Mouse (Mus musculus) cortical plate, adult 2 months (tissue): ENCODE results near the gene Zfp800. TPM values are rescaled to one million over a fixed set of nuclear protein-coding genes. Genes with fewer than 3 reads are reported as not detected.
A peak's percentile ranks its signal among the peaks of the same experiment; 100 is the strongest.

Source experiments
- H3K27ac ChIP-seq: fragments of 200-500 bp; 2 replicates; pipeline ENCODE4 v1.5.1; 2012; ENCODE audit warnings: low read length, control low read depth, inconsistent platforms; ENCODE audit not compliant: insufficient read depth
- H3K4me1 ChIP-seq: fragments of 200-500 bp; 2 replicates; pipeline ENCODE4 v1.6.1; 2011; ENCODE audit warnings: low read length; ENCODE audit not compliant: control insufficient read depth, insufficient read depth
- H3K4me3 ChIP-seq: fragments of 200-500 bp; 2 replicates; pipeline ENCODE4 v1.5.1; 2011; ENCODE audit warnings: mild to moderate bottlenecking, low read length, control low read depth; ENCODE audit not compliant: insufficient read depth
- CTCF ChIP-seq: fragments of 200-500 bp; IDR thresholded peaks from 2 replicates; pipeline ENCODE4 v1.5.1; 2011; ENCODE audit warnings: mild to moderate bottlenecking, control low read depth, low read length; ENCODE audit not compliant: insufficient read depth; ENCODE audit errors: extremely low read depth
- POLR2A ChIP-seq: fragments of 200-500 bp; IDR thresholded peaks from 2 replicates; pipeline ENCODE4 v1.6.1; 2011; ENCODE audit warnings: mild to moderate bottlenecking, low read length, control low read depth; ENCODE audit not compliant: insufficient read depth; ENCODE audit errors: extremely low read depth
- polyA plus RNA-seq: library from polyadenylated mRNA; depleted of rRNA; stranded (reverse); fragments of >200 nt; gene quantifications from 2 replicates; pipeline ENCODE4 v1.2.3, GENCODE M21; 2012

Zfp800 gene
- polyA plus RNA-seq, 1 experiment = 8.1 TPM

GRCm38 (mm10) chr6:28292810-28293209, 105.0 kb downstream of the Zfp800 start:
- H3K4me3 ChIP-seq = no peak overlapping the region
- TF ChIP-seq POLR2A (no peak), CTCF (no peak)
- H3K4me1 ChIP-seq = no peaks in the 10 kb centered on the region
- H3K27ac ChIP-seq = no peak overlapping the region

- TF ChIP-seq CTCF (no peak), POLR2A (no peak)
- Histone ChIP-seq H3K27ac (no peak overlapping the region), H3K4me1 (peaks cover 1% of the 10 kb centered on the region; the same call in 1 of the 2 replicates), H3K4me3 (no peak overlapping the region)
Observed at GRCm38 (mm10) chr6:28279886-28280285, 117.9 kb downstream of the Zfp800 start.

GRCm38 (mm10) chr6:28262198-28262621, 135.6 kb downstream of the Zfp800 start:
- H3K4me1 ChIP-seq = peaks cover 3% of the 10 kb centered on the region; the same call in 1 of the 2 replicates
- peak overlapping the region; percentile 38 for H3K27ac ChIP-seq
- H3K4me3 ChIP-seq = peak overlapping the region; percentile 58
- TF ChIP-seq CTCF = no peak
- TF ChIP-seq POLR2A = no peak

GRCm38 (mm10) chr6:28261307-28262197, 136.3 kb downstream of the Zfp800 start:
- TF ChIP-seq CTCF (no peak), POLR2A (peak; percentile 91)
- H3K4me1 ChIP-seq = peaks cover 3% of the 10 kb centered on the region; the same call in 1 of the 2 replicates
- H3K4me3 ChIP-seq = peak overlapping the region; percentile 58
- H3K27ac ChIP-seq = peak overlapping the region; percentile 38

GRCm38 (mm10) chr6:28260425-28261191, 137.2 kb downstream of the Zfp800 start:
- Histone ChIP-seq H3K27ac (0 out of 2 replicates have a peak overlapping the region, but pooled peaks have one; percentile 10), H3K4me3 (peak overlapping the region; percentile 58), H3K4me1 (peaks cover 3% of the 10 kb centered on the region; the same call in 1 of the 2 replicates)
- no peak for TF ChIP-seq CTCF
- TF ChIP-seq POLR2A = no peak

GRCm38 (mm10) chr6:28259750-28260149, 138.1 kb downstream of the Zfp800 start:
- Histone ChIP-seq H3K27ac (no peak overlapping the region), H3K4me1 (peaks cover 3% of the 10 kb centered on the region; the same call in 1 of the 2 replicates), H3K4me3 (no peak overlapping the region; the same call in 1 of the 2 replicates)
- no peak for TF ChIP-seq CTCF
- TF ChIP-seq POLR2A = no peak

GRCm38 (mm10) chr6:28258440-28258839, 139.4 kb downstream of the Zfp800 start:
- no peak overlapping the region for H3K4me3 ChIP-seq

GRCm38 (mm10) chr6:28257772-28258171, 140.0 kb downstream of the Zfp800 start:
- Histone ChIP-seq H3K27ac (no peak overlapping the region), H3K4me1 (peaks cover 3% of the 10 kb centered on the region; the same call in 1 of the 2 replicates), H3K4me3 (no peak overlapping the region)
- TF ChIP-seq CTCF = no peak
- no peak for TF ChIP-seq POLR2A

More at GRCm38 (mm10) chr6:28258440-28258839, 139.4 kb downstream of the Zfp800 start:
- no peak overlapping the region for H3K27ac ChIP-seq
- no peak for TF ChIP-seq POLR2A
- no peak for TF ChIP-seq CTCF
- H3K4me1 ChIP-seq = peaks cover 3% of the 10 kb centered on the region; the same call in 1 of the 2 replicates

- Histone ChIP-seq H3K4me1 (no peaks in the 10 kb centered on the region; the same call in 1 of the 2 replicates), H3K4me3 (no peak overlapping the region), H3K27ac (no peak overlapping the region)
- TF ChIP-seq CTCF (no peak), POLR2A (no peak)
Observed at GRCm38 (mm10) chr6:28252790-28253189, 145.0 kb downstream of the Zfp800 start.

GRCm38 (mm10) chr6:28248211-28248610, 149.6 kb downstream of the Zfp800 start:
- H3K27ac ChIP-seq = no peak overlapping the region
- TF ChIP-seq CTCF (no peak), POLR2A (no peak)
- H3K4me3 ChIP-seq = no peak overlapping the region
- H3K4me1 ChIP-seq = no peaks in the 10 kb centered on the region; the same call in 1 of the 2 replicates
